Mouse (Mus musculus): ENCODE measurements around the gene Gm47959.

- TF ChIP-seq CTCF (IDR thresholded peaks at IDR 0.05; ENCODE audit: extremely low read depth, insufficient read length, insufficient replicate concordance, low read depth, low read length) (no peak), POLR2A (IDR thresholded peaks at IDR 0.05; ENCODE audit: low read depth, low read length) (no peak)
Observed at GRCm38 (mm10) chr1:82966413-82966812, 33.9 kb upstream of the Gm47959 start.

Measured in small intestine, adult 2 months (tissue).